13 mouse cellular contexts compared by ENCODE assay signal in the genomic region with DNA sequence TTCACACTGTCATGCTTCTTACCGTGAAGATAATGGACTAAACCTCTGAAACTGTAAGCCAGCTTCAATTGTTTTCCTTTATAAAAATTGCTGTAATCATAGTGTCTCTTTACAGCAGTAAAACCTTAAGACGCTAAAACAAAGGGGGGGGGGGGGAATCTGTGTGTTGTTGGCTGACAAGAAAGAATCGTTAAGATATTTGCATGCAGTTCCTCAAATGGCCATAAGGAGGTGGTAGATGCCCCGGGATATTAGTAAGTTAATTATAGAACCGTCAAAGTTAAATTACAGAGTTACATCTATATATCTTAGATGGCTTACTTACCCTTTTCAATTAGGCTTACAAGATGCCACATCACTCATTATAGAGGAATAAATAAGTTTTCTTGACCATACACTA. TPM values are rescaled to one million over a fixed set of nuclear protein-coding genes. Genes with fewer than 3 reads are reported as not detected.
DNase-seq lines count a peak whose midpoint lies in the region; ATAC-seq and TF ChIP-seq lines count a peak whose summit lies in the region.
"Had no signal": no experiment of that assay in that cellular context is flagged by ENCODE, and none has a peak within 500 bp of the region (broad histone marks: within the 10 kb centered on the region; RNA-seq: fewer than 3 reads in every experiment).

No protein-coding gene starts in this region.

- H3K9ac ChIP-seq in midbrain, embryonic 15.5 days, result no peak overlapping the region
- no peak overlapping the region for H3K9ac ChIP-seq in midbrain, postnatal 0 days (replicated peaks; ENCODE audit: low read length, poor library complexity, severe bottlenecking)

- H3K9me3 ChIP-seq in heart, embryonic 10.5 days, result no peaks in the 10 kb centered on the region
- H3K9me3 ChIP-seq in midbrain, embryonic 10.5 days (replicated peaks), result no peaks in the 10 kb centered on the region
- no peaks in the 10 kb centered on the region for H3K9me3 ChIP-seq in midbrain, embryonic 15.5 days
- no peaks in the 10 kb centered on the region for H3K9me3 ChIP-seq in embryonic facial prominence, embryonic 10.5 days
- H3K9me3 ChIP-seq in midbrain, postnatal 0 days (ENCODE audit: low read length), result no peaks in the 10 kb centered on the region

- H3K36me3 ChIP-seq in heart, embryonic 10.5 days, result no peaks in the 10 kb centered on the region
- no peaks in the 10 kb centered on the region for H3K36me3 ChIP-seq in midbrain, embryonic 10.5 days
- no peaks in the 10 kb centered on the region for H3K36me3 ChIP-seq in midbrain, embryonic 15.5 days (replicated peaks)
- H3K36me3 ChIP-seq in embryonic facial prominence, embryonic 10.5 days (replicated peaks), result no peaks in the 10 kb centered on the region
- H3K36me3 ChIP-seq in midbrain, postnatal 0 days (ENCODE audit: insufficient read depth, low read length), result no peaks in the 10 kb centered on the region

- no peak overlapping the region for H3K27ac ChIP-seq in heart, embryonic 10.5 days
- H3K27ac ChIP-seq in midbrain, embryonic 10.5 days (replicated peaks), result no peak overlapping the region
- no peak overlapping the region for H3K27ac ChIP-seq in midbrain, embryonic 15.5 days
- H3K27ac ChIP-seq in embryonic facial prominence, embryonic 10.5 days (replicated peaks), result no peak overlapping the region
- H3K27ac ChIP-seq in midbrain, postnatal 0 days (ENCODE audit: low read depth, low read length), result no peak overlapping the region

- peaks cover 4% of the 10 kb centered on the region; the same call in 1 of the 2 replicates for H3K4me1 ChIP-seq in heart, embryonic 10.5 days
- peaks cover 26% of the 10 kb centered on the region for H3K4me1 ChIP-seq in midbrain, embryonic 10.5 days
- peaks cover 4% of the 10 kb centered on the region; the same call in 1 of the 2 replicates for H3K4me1 ChIP-seq in midbrain, embryonic 15.5 days
- peaks cover 17% of the 10 kb centered on the region; the same call in 1 of the 2 replicates for H3K4me1 ChIP-seq in embryonic facial prominence, embryonic 10.5 days
- no peaks in the 10 kb centered on the region for H3K4me1 ChIP-seq in midbrain, postnatal 0 days (ENCODE audit: insufficient read depth, low read length)

- TF ChIP-seq CTCF in midbrain, postnatal 0 days (IDR thresholded peaks at IDR 0.05), result peak; percentile 53

- DNase-seq in heart, embryonic 10.5 days (ENCODE audit: low spot score), result no peak
- DNase-seq in heart, adult 8-10 months (ENCODE audit: low spot score), result no peak
- no peak for DNase-seq in midbrain, embryonic 10.5 days (ENCODE audit: low spot score)
- DNase-seq in embryonic facial prominence, embryonic 10.5 days (ENCODE audit: low spot score), result no peak
- no peak for DNase-seq in midbrain, postnatal 0 days (ENCODE audit: low spot score)
- no peak for DNase-seq in frontal cortex, postnatal 14 days (ENCODE audit: low spot score in 2 of 2)
- no peak for DNase-seq in adipocyte (ENCODE audit: low spot score)
- DNase-seq: gastrocnemius, postnatal 10 days; right cerebral cortex, postnatal 14 days; thymus, postnatal 4 days had no signal

- H3K4me3 ChIP-seq in heart, embryonic 10.5 days, result peak overlapping the region; percentile 71
- H3K4me3 ChIP-seq in midbrain, embryonic 10.5 days, result peak overlapping the region; percentile 61
- no peak overlapping the region for H3K4me3 ChIP-seq in midbrain, embryonic 15.5 days
- H3K4me3 ChIP-seq in embryonic facial prominence, embryonic 10.5 days, result peak overlapping the region; percentile 70
- H3K4me3 ChIP-seq in midbrain, postnatal 0 days (ENCODE audit: low read depth, low read length), result peak overlapping the region; percentile 48; the same call in 1 of the 2 replicates

- no peak for ATAC-seq in midbrain, embryonic 15.5 days (replicated peaks)
- ATAC-seq in midbrain, postnatal 0 days (ENCODE audit: low FRiP score), result no peak

- 2% methylated on average over 5 of the region's 5 CpGs for WGBS in heart, embryonic 10.5 days
- 3% methylated on average over 5 of the region's 5 CpGs for WGBS in midbrain, embryonic 10.5 days
- WGBS in midbrain, embryonic 15.5 days, result 4% methylated on average over 5 of the region's 5 CpGs
- WGBS in embryonic facial prominence, embryonic 10.5 days, result 2% methylated on average over 5 of the region's 5 CpGs
- 2% methylated on average over 5 of the region's 5 CpGs for WGBS in midbrain, postnatal 0 days

- H3K27me3 ChIP-seq in heart, embryonic 10.5 days (ENCODE audit: insufficient read depth, poor library complexity, severe bottlenecking), result no peaks in the 10 kb centered on the region
- H3K27me3 ChIP-seq in midbrain, embryonic 10.5 days (ENCODE audit: low read depth, poor library complexity, severe bottlenecking), result peaks cover 12% of the 10 kb centered on the region
- peaks cover 15% of the 10 kb centered on the region; the same call in 1 of the 2 replicates for H3K27me3 ChIP-seq in midbrain, embryonic 15.5 days (replicated peaks)
- no peaks in the 10 kb centered on the region for H3K27me3 ChIP-seq in embryonic facial prominence, embryonic 10.5 days (replicated peaks; ENCODE audit: low read depth, poor library complexity, severe bottlenecking)
- H3K27me3 ChIP-seq in midbrain, postnatal 0 days (ENCODE audit: insufficient read depth, low read length), result peaks cover 5% of the 10 kb centered on the region; the same call in 1 of the 2 replicates

- H3K4me2 ChIP-seq in midbrain, embryonic 15.5 days, result no peak overlapping the region
- H3K4me2 ChIP-seq in midbrain, postnatal 0 days (ENCODE audit: low read depth, low read length, poor library complexity, severe bottlenecking), result no peak overlapping the region

RNA-seq across cellular contexts. Expression of a gene that starts 50.8 kb away (rescaled TPM):
- polyA plus RNA-seq in heart, embryonic 10.5 days (2016; fragmentation: Nextera tagmentation; extraction: Ambion mirVana), result not detected in 2 replicates
- not detected for total RNA-seq in heart, adult 8-10 months (2022)
- not detected in 2 replicates for polyA plus RNA-seq in midbrain, embryonic 10.5 days (2016; fragmentation: Nextera tagmentation; extraction: Ambion mirVana)
- not detected in 2 replicates for polyA plus RNA-seq in midbrain, embryonic 15.5 days (2015; fragmentation: Nextera tagmentation; extraction: Ambion mirVana)
- polyA plus RNA-seq in embryonic facial prominence, embryonic 10.5 days (2016; fragmentation: Nextera tagmentation; extraction: Ambion mirVana), result not detected in 2 replicates
- total RNA-seq in midbrain, postnatal 0 days (2014; rRNA removed), result not detected in 2 replicates
- not detected in 2 replicates for polyA plus RNA-seq in midbrain, postnatal 0 days (2015; fragmentation: Nextera tagmentation; extraction: Ambion mirVana)
- total RNA-seq: gastrocnemius, postnatal 10 days had no signal
- polyA plus RNA-seq: kidney, embryonic 16.5 days; liver, embryonic 16.5 days had no signal
